Mouse (Mus musculus): ENCODE measurements around the gene Epb41l2. TPM values are rescaled to one million over a fixed set of nuclear protein-coding genes. Genes with fewer than 3 reads are reported as not detected.

The Epb41l2 gene
- total RNA-seq, 2 experiments from 2014 or later = 165 to 192 TPM

- DNase-seq (ENCODE audit: low spot score in 2 of 2) = no peak
Measured at GRCm38 (mm10) chr10:25432938-25433337, 73.3 kb downstream of the Epb41l2 start.

- DNase-seq (ENCODE audit: low spot score in 2 of 2) = no peak
Measured at GRCm38 (mm10) chr10:25433524-25433923, 73.9 kb downstream of the Epb41l2 start.

GRCm38 (mm10) chr10:25434358-25435044, 74.9 kb downstream of the Epb41l2 start:
- DNase-seq (ENCODE audit: low spot score in 2 of 2) = no peak

GRCm38 (mm10) chr10:25436703-25437401, 77.3 kb downstream of the Epb41l2 start:
- no peak for DNase-seq (ENCODE audit: low spot score in 2 of 2)

GRCm38 (mm10) chr10:25437586-25438298, 78.1 kb downstream of the Epb41l2 start:
- DNase-seq (ENCODE audit: low spot score in 2 of 2) = no peak

GRCm38 (mm10) chr10:25438299-25438680, 78.7 kb downstream of the Epb41l2 start:
- no peak for DNase-seq (ENCODE audit: low spot score in 2 of 2)

- DNase-seq (ENCODE audit: low spot score in 2 of 2) = no peak
Measured at GRCm38 (mm10) chr10:25439163-25439562, 79.6 kb downstream of the Epb41l2 start.

GRCm38 (mm10) chr10:25439856-25440255, 80.3 kb downstream of the Epb41l2 start:
- no peak for DNase-seq (ENCODE audit: low spot score in 2 of 2)

- DNase-seq (ENCODE audit: low spot score in 2 of 2) = no peak
Measured at GRCm38 (mm10) chr10:25441405-25441804, 81.8 kb downstream of the Epb41l2 start.

- no peak for DNase-seq (ENCODE audit: low spot score in 2 of 2)
Measured at GRCm38 (mm10) chr10:25443626-25444025, 84.0 kb downstream of the Epb41l2 start.

GRCm38 (mm10) chr10:25444198-25444783, 84.7 kb downstream of the Epb41l2 start:
- DNase-seq (ENCODE audit: low spot score in 2 of 2) = no peak

GRCm38 (mm10) chr10:25446953-25447525, 87.4 kb downstream of the Epb41l2 start:
- peak in 1 of 2 experiments; percentile 50 for DNase-seq (ENCODE audit: low spot score in 2 of 2)

- DNase-seq (ENCODE audit: low spot score in 2 of 2) = no peak
Measured at GRCm38 (mm10) chr10:25448676-25449075, 89.1 kb downstream of the Epb41l2 start.

GRCm38 (mm10) chr10:25449312-25450020, 89.9 kb downstream of the Epb41l2 start:
- peak in 1 of 2 experiments; percentile 24 for DNase-seq (ENCODE audit: low spot score in 2 of 2)

GRCm38 (mm10) chr10:25453150-25453549, 93.6 kb downstream of the Epb41l2 start:
- no peak for DNase-seq (ENCODE audit: low spot score in 2 of 2)

GRCm38 (mm10) chr10:25453772-25454171, 94.2 kb downstream of the Epb41l2 start:
- DNase-seq (ENCODE audit: low spot score in 2 of 2) = no peak

- DNase-seq (ENCODE audit: low spot score in 2 of 2) = no peak
Measured at GRCm38 (mm10) chr10:25457118-25457517, 97.5 kb downstream of the Epb41l2 start.

- DNase-seq (ENCODE audit: low spot score in 2 of 2) = no peak
Measured at GRCm38 (mm10) chr10:25457996-25458395, 98.4 kb downstream of the Epb41l2 start.

- no peak for DNase-seq (ENCODE audit: low spot score in 2 of 2)
Measured at GRCm38 (mm10) chr10:25461832-25462231, 102.2 kb downstream of the Epb41l2 start.

GRCm38 (mm10) chr10:25462669-25463068, 103.1 kb downstream of the Epb41l2 start:
- DNase-seq (ENCODE audit: low spot score in 2 of 2) = no peak

- no peak for DNase-seq (ENCODE audit: low spot score in 2 of 2)
Measured at GRCm38 (mm10) chr10:25466493-25466892, 106.9 kb downstream of the Epb41l2 start.
